Mouse (Mus musculus): ENCODE measurements around the gene Tdrd1.

GRCm38 (mm10) chr19:56897654-56898053 lies 71.6 kb downstream of the Tdrd1 start:
- TF ChIP-seq CTCF (IDR thresholded peaks at IDR 0.05; ENCODE audit: low read depth) (no peak), EP300 (IDR thresholded peaks at IDR 0.05; ENCODE audit: low read depth) (no peak)

All from liver, embryonic 14.5 days (tissue).